Mouse (Mus musculus): ENCODE data around the gene Kremen2. TPM values are rescaled to one million over a fixed set of nuclear protein-coding genes. Genes with fewer than 3 reads are reported as not detected.
A peak's percentile ranks its signal among the peaks of the same experiment; 100 is the strongest.

The Kremen2 gene
- polyA plus RNA-seq, 1 experiment from 2014 or later = 2.6 TPM

GRCm38 (mm10) chr17:23721886-23722285 lies 23.7 kb downstream of the Kremen2 start:
- Histone ChIP-seq H3K36me3 (ENCODE audit: control insufficient read depth, insufficient read depth, low read length) (no peaks in the 10 kb centered on the region), H3K9ac (ENCODE audit: low read length) (no peak overlapping the region), H3K27me3 (ENCODE audit: control insufficient read depth, insufficient read depth, low read length) (no peaks in the 10 kb centered on the region), H3K4me3 (ENCODE audit: low read depth, low read length) (no peak overlapping the region), H3K4me1 (replicated peaks; ENCODE audit: control insufficient read depth, insufficient read depth, low read length) (no peaks in the 10 kb centered on the region; the same call in 1 of the 2 replicates), H3K4me2 (ENCODE audit: low read depth, low read length, severe bottlenecking) (no peak overlapping the region), H3K9me3 (ENCODE audit: control insufficient read depth, low read length) (no peaks in the 10 kb centered on the region), H3K27ac (ENCODE audit: low read depth, low read length) (no peak overlapping the region)
- no peak for DNase-seq (ENCODE audit: low spot score)
- no peak for ATAC-seq (replicated peaks; ENCODE audit: low FRiP score)
- WGBS = 81% methylated on average over 2 of the region's 2 CpGs

- Histone ChIP-seq H3K36me3 (ENCODE audit: control insufficient read depth, insufficient read depth, low read length) (no peaks in the 10 kb centered on the region), H3K9me3 (ENCODE audit: control insufficient read depth, low read length) (no peaks in the 10 kb centered on the region), H3K4me1 (replicated peaks; ENCODE audit: control insufficient read depth, insufficient read depth, low read length) (no peaks in the 10 kb centered on the region), H3K27ac (ENCODE audit: low read depth, low read length) (no peak overlapping the region), H3K4me3 (ENCODE audit: low read depth, low read length) (no peak overlapping the region), H3K4me2 (ENCODE audit: low read depth, low read length, severe bottlenecking) (no peak overlapping the region), H3K27me3 (ENCODE audit: control insufficient read depth, insufficient read depth, low read length) (no peaks in the 10 kb centered on the region), H3K9ac (ENCODE audit: low read length) (no peak overlapping the region)
- 8% methylated on average over 1 of the region's 1 CpGs for WGBS
- ATAC-seq (replicated peaks; ENCODE audit: low FRiP score) (no peak), DNase-seq (ENCODE audit: low spot score) (no peak)
These were observed 26.2 kb downstream of the Kremen2 start for GRCm38 (mm10) chr17:23719455-23719854.

- 63% methylated on average over 2 of the region's 2 CpGs for WGBS
- no peak for DNase-seq (ENCODE audit: low spot score)
- no peak for ATAC-seq (replicated peaks; ENCODE audit: low FRiP score)
- H3K36me3 ChIP-seq (ENCODE audit: control insufficient read depth, insufficient read depth, low read length) = no peaks in the 10 kb centered on the region
- H3K4me3 ChIP-seq (ENCODE audit: low read depth, low read length) = no peak overlapping the region
- no peak overlapping the region for H3K9ac ChIP-seq (ENCODE audit: low read length)
- no peaks in the 10 kb centered on the region for H3K4me1 ChIP-seq (replicated peaks; ENCODE audit: control insufficient read depth, insufficient read depth, low read length)
- H3K27ac ChIP-seq (ENCODE audit: low read depth, low read length) = no peak overlapping the region
- no peak overlapping the region for H3K4me2 ChIP-seq (ENCODE audit: low read depth, low read length, severe bottlenecking)
- H3K27me3 ChIP-seq (ENCODE audit: control insufficient read depth, insufficient read depth, low read length) = no peaks in the 10 kb centered on the region
- H3K9me3 ChIP-seq (ENCODE audit: control insufficient read depth, low read length) = no peaks in the 10 kb centered on the region
These were observed 28.6 kb downstream of the Kremen2 start for GRCm38 (mm10) chr17:23717003-23717402.

GRCm38 (mm10) chr17:23706212-23706611 lies 39.4 kb downstream of the Kremen2 start:
- 2% methylated on average over 3 of the region's 3 CpGs for WGBS
- H3K27me3 ChIP-seq (ENCODE audit: control insufficient read depth, insufficient read depth, low read length) = no peaks in the 10 kb centered on the region; the same call in 1 of the 2 replicates
- H3K36me3 ChIP-seq (ENCODE audit: control insufficient read depth, insufficient read depth, low read length) = no peaks in the 10 kb centered on the region
- DNase-seq (ENCODE audit: low spot score) (peak; percentile 89), ATAC-seq (replicated peaks; ENCODE audit: low FRiP score) (peak; percentile 67)
- no peak overlapping the region for H3K27ac ChIP-seq (ENCODE audit: low read depth, low read length)
- H3K4me2 ChIP-seq (ENCODE audit: low read depth, low read length, severe bottlenecking) = no peak overlapping the region
- H3K9ac ChIP-seq (ENCODE audit: low read length) = no peak overlapping the region
- no peak overlapping the region for H3K4me3 ChIP-seq (ENCODE audit: low read depth, low read length)
- H3K9me3 ChIP-seq (ENCODE audit: control insufficient read depth, low read length) = no peaks in the 10 kb centered on the region
- H3K4me1 ChIP-seq (replicated peaks; ENCODE audit: control insufficient read depth, insufficient read depth, low read length) = no peaks in the 10 kb centered on the region

- H3K4me1 ChIP-seq (replicated peaks; ENCODE audit: control insufficient read depth, insufficient read depth, low read length) = no peaks in the 10 kb centered on the region
- no peaks in the 10 kb centered on the region for H3K9me3 ChIP-seq (ENCODE audit: control insufficient read depth, low read length)
- H3K36me3 ChIP-seq (ENCODE audit: control insufficient read depth, insufficient read depth, low read length) = no peaks in the 10 kb centered on the region
- H3K4me3 ChIP-seq (ENCODE audit: low read depth, low read length) = no peak overlapping the region
- H3K27ac ChIP-seq (ENCODE audit: low read depth, low read length) = no peak overlapping the region
- H3K27me3 ChIP-seq (ENCODE audit: control insufficient read depth, insufficient read depth, low read length) = peaks cover 5% of the 10 kb centered on the region
- no peak overlapping the region for H3K4me2 ChIP-seq (ENCODE audit: low read depth, low read length, severe bottlenecking)
- DNase-seq (ENCODE audit: low spot score) = no peak
- H3K9ac ChIP-seq (ENCODE audit: low read length) = no peak overlapping the region
- ATAC-seq (replicated peaks; ENCODE audit: low FRiP score) = peak; percentile 51
- 74% methylated on average over 7 of the region's 7 CpGs for WGBS
These were observed 40.0 kb downstream of the Kremen2 start for GRCm38 (mm10) chr17:23705525-23706104.

- Histone ChIP-seq H3K4me2 (ENCODE audit: low read depth, low read length, severe bottlenecking) (no peak overlapping the region), H3K4me3 (ENCODE audit: low read depth, low read length) (no peak overlapping the region), H3K9ac (ENCODE audit: low read length) (no peak overlapping the region), H3K36me3 (ENCODE audit: control insufficient read depth, insufficient read depth, low read length) (no peaks in the 10 kb centered on the region), H3K9me3 (ENCODE audit: control insufficient read depth, low read length) (no peaks in the 10 kb centered on the region), H3K27me3 (ENCODE audit: control insufficient read depth, insufficient read depth, low read length) (peaks cover 12% of the 10 kb centered on the region), H3K27ac (ENCODE audit: low read depth, low read length) (no peak overlapping the region), H3K4me1 (replicated peaks; ENCODE audit: control insufficient read depth, insufficient read depth, low read length) (no peaks in the 10 kb centered on the region)
- no peak for DNase-seq (ENCODE audit: low spot score)
- no peak for ATAC-seq (replicated peaks; ENCODE audit: low FRiP score)
- 64% methylated on average over 7 of the region's 7 CpGs for WGBS
These were observed 40.9 kb downstream of the Kremen2 start for GRCm38 (mm10) chr17:23704741-23705140.

- Histone ChIP-seq H3K9ac (ENCODE audit: low read length) (no peak overlapping the region), H3K9me3 (ENCODE audit: control insufficient read depth, low read length) (no peaks in the 10 kb centered on the region), H3K4me2 (ENCODE audit: low read depth, low read length, severe bottlenecking) (no peak overlapping the region), H3K27me3 (ENCODE audit: control insufficient read depth, insufficient read depth, low read length) (peaks cover 26% of the 10 kb centered on the region), H3K4me1 (replicated peaks; ENCODE audit: control insufficient read depth, insufficient read depth, low read length) (no peaks in the 10 kb centered on the region; the same call in 1 of the 2 replicates), H3K27ac (ENCODE audit: low read depth, low read length) (no peak overlapping the region), H3K36me3 (ENCODE audit: control insufficient read depth, insufficient read depth, low read length) (no peaks in the 10 kb centered on the region), H3K4me3 (ENCODE audit: low read depth, low read length) (no peak overlapping the region)
- DNase-seq (ENCODE audit: low spot score) = no peak
- 85% methylated on average over 9 of the region's 9 CpGs for WGBS
- ATAC-seq (replicated peaks; ENCODE audit: low FRiP score) = no peak
These were observed 42.3 kb downstream of the Kremen2 start for GRCm38 (mm10) chr17:23703301-23703700.

GRCm38 (mm10) chr17:23700079-23700478 lies 45.6 kb downstream of the Kremen2 start:
- no peaks in the 10 kb centered on the region for H3K9me3 ChIP-seq (ENCODE audit: control insufficient read depth, low read length)
- H3K9ac ChIP-seq (ENCODE audit: low read length) = peak overlapping the region; percentile 46; the same call in 1 of the 2 replicates
- no peaks in the 10 kb centered on the region for H3K36me3 ChIP-seq (ENCODE audit: control insufficient read depth, insufficient read depth, low read length)
- H3K4me2 ChIP-seq (ENCODE audit: low read depth, low read length, severe bottlenecking) = peak overlapping the region; percentile 100
- DNase-seq (ENCODE audit: low spot score) (peak; percentile 91), ATAC-seq (replicated peaks; ENCODE audit: low FRiP score) (peak; percentile 94)
- H3K27me3 ChIP-seq (ENCODE audit: control insufficient read depth, insufficient read depth, low read length) = peaks cover 31% of the 10 kb centered on the region
- H3K27ac ChIP-seq (ENCODE audit: low read depth, low read length) = no peak overlapping the region
- WGBS = 1% methylated on average over 23 of the region's 28 CpGs
- peak overlapping the region; percentile 62 for H3K4me3 ChIP-seq (ENCODE audit: low read depth, low read length)
- no peaks in the 10 kb centered on the region; the same call in 1 of the 2 replicates for H3K4me1 ChIP-seq (replicated peaks; ENCODE audit: control insufficient read depth, insufficient read depth, low read length)
